Mouse (Mus musculus): Measurements from ENCODE around the gene Glra3.

GRCm38 (mm10) chr8:56094385-56094784 is 154.1 kb downstream of the Glra3 start:
- TF ChIP-seq CTCF (IDR thresholded peaks at IDR 0.05; ENCODE audit: borderline replicate concordance, extremely low read depth, insufficient read depth, insufficient read length) (no peak), POLR2A (IDR thresholded peaks at IDR 0.05; ENCODE audit: borderline replicate concordance, extremely low read depth, insufficient read depth, insufficient read length, poor library complexity, severe bottlenecking) (no peak)
